Comparison of ENCODE assay signal across 10 mouse cellular contexts in the genomic region with DNA sequence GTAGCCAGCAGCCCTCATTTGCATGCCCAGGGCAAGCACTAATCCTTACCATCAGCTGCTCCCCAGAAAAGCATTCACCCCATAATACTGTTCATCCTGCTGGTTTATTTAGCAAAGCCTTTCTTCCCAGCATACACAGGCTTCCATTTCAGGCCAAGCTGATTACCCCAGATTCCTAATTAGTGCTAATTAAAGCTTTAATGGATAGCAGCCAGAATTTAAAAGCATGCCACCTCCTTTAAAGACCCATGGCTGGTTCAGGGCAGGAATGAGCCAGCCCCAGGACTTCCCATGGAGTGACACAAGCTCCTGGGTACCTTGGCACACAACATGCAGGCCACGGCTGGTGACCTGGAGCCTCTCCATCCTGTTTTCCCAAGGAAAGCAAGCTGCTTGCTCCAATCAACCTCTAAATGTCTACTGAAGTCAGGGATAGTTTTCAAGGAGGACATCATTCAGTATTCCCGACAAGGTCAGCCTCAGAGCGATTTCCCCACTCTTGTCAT.
DNase-seq lines count a peak whose midpoint lies in the region; ATAC-seq and TF ChIP-seq lines count a peak whose summit lies in the region.
"Had no signal": no experiment of that assay in that cellular context is flagged by ENCODE, and none has a peak within 500 bp of the region (broad histone marks: within the 10 kb centered on the region; RNA-seq: fewer than 3 reads in every experiment).

No protein-coding gene starts in this region.

- in situ Hi-C loops in Patski (cut with MboI; ENCODE audit: low pct_unique_long_range_greater_than_20kb): no loop called here

- peaks cover 5% of the 10 kb centered on the region for H3K4me1 ChIP-seq in embryonic fibroblast, embryonic 13.5 days (ENCODE audit: control insufficient read depth, insufficient read depth, low read length)
- no peaks in the 10 kb centered on the region; the same call in 1 of the 2 replicates for H3K4me1 ChIP-seq in heart, embryonic 10.5 days
- H3K4me1 ChIP-seq in intestine, postnatal 0 days (replicated peaks; ENCODE audit: control insufficient read depth, insufficient read depth, low read length): no peaks in the 10 kb centered on the region

- ATAC-seq in frontal cortex, adult (ENCODE audit: low TSS enrichment): peak; percentile 38
- peak; percentile 23 for ATAC-seq in Patski
- ATAC-seq in intestine, postnatal 0 days: no peak
- ATAC-seq: activated CD4-positive, CD25-positive, alpha-beta regulatory T cell, adult 4 months had no signal

- H3K9ac ChIP-seq in intestine, postnatal 0 days (ENCODE audit: low read depth, low read length): no peak overlapping the region
- H3K9ac ChIP-seq: heart, embryonic 13.5 days had no signal

- H3K4me2 ChIP-seq in intestine, postnatal 0 days (replicated peaks; ENCODE audit: low read depth): no peak overlapping the region
- H3K4me2 ChIP-seq: heart, embryonic 13.5 days had no signal

- 76% methylated on average over 3 of the region's 3 CpGs for WGBS in heart, embryonic 10.5 days
- WGBS in intestine, postnatal 0 days: 77% methylated on average over 3 of the region's 3 CpGs

- POLR2A ChIA-PET in Patski (lab: Charles Lee): interaction anchor here (0.6 kb wide), 2 partner anchors 80 to 663 kb away, joined by 3 read pairs; no protein-coding TSS in a partner anchor

- no peak for TF ChIP-seq POLR2A in embryonic fibroblast, embryonic 13.5 days (IDR thresholded peaks at IDR 0.05; ENCODE audit: low read depth, low read length)

- no peak for TF ChIP-seq CTCF in Patski (IDR thresholded peaks at IDR 0.05)
- TF ChIP-seq CTCF in embryonic fibroblast, embryonic 13.5 days (IDR thresholded peaks at IDR 0.05; ENCODE audit: borderline replicate concordance, insufficient read depth, low read length): no peak
- TF ChIP-seq CTCF in intestine, postnatal 0 days (IDR thresholded peaks at IDR 0.05; ENCODE audit: low read depth): no peak

- H3K9me3 ChIP-seq in heart, embryonic 10.5 days: no peaks in the 10 kb centered on the region
- no peaks in the 10 kb centered on the region for H3K9me3 ChIP-seq in intestine, postnatal 0 days (ENCODE audit: control insufficient read depth)
- H3K9me3 ChIP-seq: heart, embryonic 13.5 days had no signal

- no peaks in the 10 kb centered on the region for H3K27me3 ChIP-seq in Patski
- H3K27me3 ChIP-seq in heart, embryonic 10.5 days (ENCODE audit: insufficient read depth, poor library complexity, severe bottlenecking): no peaks in the 10 kb centered on the region
- H3K27me3 ChIP-seq in intestine, postnatal 0 days (replicated peaks; ENCODE audit: control insufficient read depth, insufficient read depth, low read length): no peaks in the 10 kb centered on the region
- H3K27me3 ChIP-seq: heart, embryonic 13.5 days had no signal

- no peak for DNase-seq in frontal cortex, postnatal 25 days (ENCODE audit: low spot score in 2 of 2)
- peak; percentile 72 for DNase-seq in Patski (ENCODE audit: low read depth, low spot score)
- peak; percentile 48 to 51 for DNase-seq in left cerebral cortex, adult 9 months (ENCODE audit: low spot score in 2 of 2)
- DNase-seq in kidney, postnatal 25 days: no peak
- no peak for DNase-seq in heart, embryonic 10.5 days (ENCODE audit: low spot score)

- CTCF ChIA-PET in Patski (lab: Charles Lee): interaction anchor here (0.6 to 7.0 kb wide), 6 partner anchors 9 to 100 kb away, joined by 3 to 44 read pairs (median 4); no protein-coding TSS in a partner anchor

- no peak overlapping the region for H3K4me3 ChIP-seq in embryonic fibroblast, embryonic 13.5 days (ENCODE audit: insufficient read depth, low read length)
- no peak overlapping the region for H3K4me3 ChIP-seq in heart, embryonic 10.5 days
- H3K4me3 ChIP-seq in intestine, postnatal 0 days (ENCODE audit: low read depth, low read length): no peak overlapping the region
- H3K4me3 ChIP-seq: heart, embryonic 13.5 days had no signal

- H3K27ac ChIP-seq in embryonic fibroblast, embryonic 13.5 days (ENCODE audit: insufficient read depth, low read length): peak overlapping the region; percentile 6; the same call in 1 of the 2 replicates
- H3K27ac ChIP-seq in heart, embryonic 10.5 days: no peak overlapping the region
- no peak overlapping the region for H3K27ac ChIP-seq in intestine, postnatal 0 days (ENCODE audit: low read depth, low read length)
- H3K27ac ChIP-seq: heart, embryonic 13.5 days had no signal

- no peaks in the 10 kb centered on the region for H3K36me3 ChIP-seq in heart, embryonic 10.5 days
- no peaks in the 10 kb centered on the region for H3K36me3 ChIP-seq in intestine, postnatal 0 days (ENCODE audit: control insufficient read depth, insufficient read depth)
- H3K36me3 ChIP-seq: heart, embryonic 13.5 days had no signal

Comparison
In these comparisons a context has a peak if more than half of its experiments do, and no peak if none do; other contexts are left out.
1. DNase-seq: peak in Patski (single experiment) and left cerebral cortex, adult 9 months (2 of 2); none in frontal cortex, postnatal 25 days (0 of 2), kidney, postnatal 25 days (0 of 2) and heart, embryonic 10.5 days (single experiment).